In the genomic region with DNA sequence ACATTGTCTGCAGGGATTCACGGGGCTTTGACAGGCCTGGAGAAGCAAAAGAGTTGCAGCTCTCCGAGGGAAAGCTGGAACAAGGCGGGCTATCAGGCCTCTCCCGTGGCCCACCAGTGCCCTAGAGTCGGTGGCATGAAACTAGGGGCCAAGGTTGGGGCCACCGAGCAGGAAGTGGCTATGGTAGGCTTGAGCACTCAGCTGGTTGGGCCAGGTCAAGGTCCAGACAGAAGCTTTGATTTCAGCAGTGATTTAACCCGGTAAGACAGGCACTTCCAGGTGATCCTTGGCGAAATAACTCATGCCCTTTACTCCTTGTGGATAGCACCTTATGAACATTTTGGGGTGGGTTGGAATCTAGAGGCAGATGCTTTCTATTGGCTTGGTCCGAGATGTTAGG, we compare ENCODE assay signal across 21 mouse cellular contexts. TPM values are rescaled to one million over a fixed set of nuclear protein-coding genes. Genes with fewer than 3 reads are reported as not detected.
A peak's percentile ranks its signal among the peaks of the same experiment; 100 is the strongest.
DNase-seq lines count a peak whose midpoint lies in the region; ATAC-seq and TF ChIP-seq lines count a peak whose summit lies in the region.
"Had no signal": no experiment of that assay in that cellular context is flagged by ENCODE, and none has a peak within 500 bp of the region (broad histone marks: within the 10 kb centered on the region; RNA-seq: fewer than 3 reads in every experiment).

No protein-coding gene starts in this region.

- H3K4me3 ChIP-seq in forebrain, embryonic 15.5 days: no peak overlapping the region
- H3K4me3 ChIP-seq in forebrain, embryonic 12.5 days (replicated peaks): no peak overlapping the region
- H3K4me3 ChIP-seq in kidney, adult 2 months (ENCODE audit: insufficient read depth, low read depth, low read length): no peak overlapping the region
- no peak overlapping the region for H3K4me3 ChIP-seq in midbrain, embryonic 13.5 days (replicated peaks)
- H3K4me3 ChIP-seq in midbrain, postnatal 0 days (ENCODE audit: low read depth, low read length): no peak overlapping the region
- H3K4me3 ChIP-seq: embryonic facial prominence, embryonic 15.5 days; erythroblast, embryonic 14.5 days; forebrain, embryonic 10.5 days; heart, embryonic 12.5 days had no signal

- peaks cover 7% of the 10 kb centered on the region for H3K4me1 ChIP-seq in forebrain, embryonic 15.5 days
- H3K4me1 ChIP-seq in forebrain, embryonic 12.5 days: peaks cover 12% of the 10 kb centered on the region
- no peaks in the 10 kb centered on the region for H3K4me1 ChIP-seq in kidney, adult 2 months (ENCODE audit: control insufficient read depth, insufficient read depth, low read length)
- peaks cover 17% of the 10 kb centered on the region for H3K4me1 ChIP-seq in midbrain, embryonic 13.5 days (replicated peaks)
- peaks cover 5% of the 10 kb centered on the region; the same call in 1 of the 2 replicates for H3K4me1 ChIP-seq in midbrain, postnatal 0 days (ENCODE audit: insufficient read depth, low read length)

- H3K27ac ChIP-seq in forebrain, embryonic 15.5 days (replicated peaks): 0 out of 2 replicates have a peak overlapping the region, but pooled peaks have one; percentile 32
- H3K27ac ChIP-seq in forebrain, embryonic 12.5 days: no peak overlapping the region
- H3K27ac ChIP-seq in kidney, adult 2 months (ENCODE audit: insufficient read depth, low read depth, low read length): no peak overlapping the region
- H3K27ac ChIP-seq in midbrain, embryonic 13.5 days: peak overlapping the region; percentile 78
- H3K27ac ChIP-seq in midbrain, postnatal 0 days (ENCODE audit: low read depth, low read length): peak overlapping the region; percentile 65; the same call in 1 of the 2 replicates
- H3K27ac ChIP-seq: embryonic facial prominence, embryonic 15.5 days had no signal

- WGBS in forebrain, embryonic 15.5 days: 89% methylated on average over 9 of the region's 9 CpGs
- 92% methylated on average over 9 of the region's 9 CpGs for WGBS in forebrain, embryonic 12.5 days
- 66% methylated on average over 9 of the region's 9 CpGs for WGBS in kidney, adult 2 months
- WGBS in midbrain, embryonic 13.5 days: 92% methylated on average over 9 of the region's 9 CpGs
- 88% methylated on average over 9 of the region's 9 CpGs for WGBS in midbrain, postnatal 0 days

- no peak overlapping the region for H3K9ac ChIP-seq in forebrain, embryonic 15.5 days (replicated peaks)
- H3K9ac ChIP-seq in forebrain, embryonic 12.5 days: no peak overlapping the region
- H3K9ac ChIP-seq in midbrain, embryonic 13.5 days (replicated peaks): no peak overlapping the region
- H3K9ac ChIP-seq in midbrain, postnatal 0 days (replicated peaks; ENCODE audit: low read length, poor library complexity, severe bottlenecking): no peak overlapping the region
- H3K9ac ChIP-seq: embryonic facial prominence, embryonic 15.5 days; heart, embryonic 12.5 days had no signal

- H3K36me3 ChIP-seq in forebrain, embryonic 15.5 days: no peaks in the 10 kb centered on the region
- H3K36me3 ChIP-seq in forebrain, embryonic 12.5 days (replicated peaks): no peaks in the 10 kb centered on the region
- H3K36me3 ChIP-seq in kidney, adult 2 months (ENCODE audit: control insufficient read depth, insufficient read depth, low read length): no peaks in the 10 kb centered on the region
- no peaks in the 10 kb centered on the region for H3K36me3 ChIP-seq in midbrain, embryonic 13.5 days
- no peaks in the 10 kb centered on the region for H3K36me3 ChIP-seq in midbrain, postnatal 0 days (ENCODE audit: insufficient read depth, low read length)
- H3K36me3 ChIP-seq: embryonic facial prominence, embryonic 15.5 days; forebrain, embryonic 10.5 days; G1E; heart, embryonic 12.5 days had no signal

- no peak overlapping the region for H3K4me2 ChIP-seq in forebrain, embryonic 15.5 days (replicated peaks)
- H3K4me2 ChIP-seq in forebrain, embryonic 12.5 days: no peak overlapping the region
- no peak overlapping the region for H3K4me2 ChIP-seq in midbrain, embryonic 13.5 days (replicated peaks)
- no peak overlapping the region for H3K4me2 ChIP-seq in midbrain, postnatal 0 days (ENCODE audit: low read depth, low read length, poor library complexity, severe bottlenecking)
- H3K4me2 ChIP-seq: embryonic facial prominence, embryonic 15.5 days; heart, embryonic 12.5 days had no signal

- no peaks in the 10 kb centered on the region for H3K27me3 ChIP-seq in forebrain, embryonic 15.5 days
- H3K27me3 ChIP-seq in forebrain, embryonic 12.5 days: no peaks in the 10 kb centered on the region
- H3K27me3 ChIP-seq in kidney, adult 2 months (replicated peaks; ENCODE audit: control insufficient read depth, insufficient read depth, low read length): no peaks in the 10 kb centered on the region
- no peaks in the 10 kb centered on the region for H3K27me3 ChIP-seq in midbrain, embryonic 13.5 days
- H3K27me3 ChIP-seq in midbrain, postnatal 0 days (ENCODE audit: insufficient read depth, low read length): no peaks in the 10 kb centered on the region
- H3K27me3 ChIP-seq: embryonic facial prominence, embryonic 15.5 days; heart, embryonic 12.5 days had no signal

- no peak for TF ChIP-seq CTCF in kidney, adult 2 months (conservative IDR thresholded peaks at IDR 0.05; ENCODE audit: insufficient read depth, insufficient read length, low read depth, low read length)
- TF ChIP-seq CTCF in midbrain, postnatal 0 days (IDR thresholded peaks at IDR 0.05): no peak

- DNase-seq in kidney, adult 2 months: peak; percentile 31
- no peak for DNase-seq in kidney, adult 9 months
- no peak for DNase-seq in midbrain, postnatal 0 days (ENCODE audit: low spot score)
- DNase-seq in gastrocnemius, adult 18-20 months (ENCODE audit: low spot score): no peak
- DNase-seq: adrenal gland, postnatal 10 days; B cell, adult 2 months; cerebellum, adult 11 months; cerebellum, adult 8-10 months; cerebellum, postnatal 14 days; gastrocnemius, postnatal 14 days; heart, postnatal 36 days had no signal

- TF ChIP-seq POLR2A in kidney, adult 2 months (IDR thresholded peaks at IDR 0.05; ENCODE audit: low read depth, low read length): no peak

- no peak for ATAC-seq in forebrain, embryonic 15.5 days (replicated peaks)
- ATAC-seq in forebrain, embryonic 12.5 days (ENCODE audit: low FRiP score): no peak; the same call in 1 of the 2 replicates
- no peak for ATAC-seq in midbrain, embryonic 13.5 days
- ATAC-seq in midbrain, postnatal 0 days (ENCODE audit: low FRiP score): no peak
- ATAC-seq in inflammation-experienced regulatory T-cells, adult 6 months: no peak
- ATAC-seq: CD4-positive, CD25-positive, alpha-beta regulatory T cell, adult 4 months had no signal

- H3K9me3 ChIP-seq in forebrain, embryonic 15.5 days: no peaks in the 10 kb centered on the region
- H3K9me3 ChIP-seq in forebrain, embryonic 12.5 days: no peaks in the 10 kb centered on the region
- H3K9me3 ChIP-seq in midbrain, embryonic 13.5 days: no peaks in the 10 kb centered on the region
- H3K9me3 ChIP-seq in midbrain, postnatal 0 days (ENCODE audit: low read length): no peaks in the 10 kb centered on the region
- H3K9me3 ChIP-seq: embryonic facial prominence, embryonic 15.5 days; forebrain, embryonic 10.5 days had no signal

RNA-seq across cellular contexts. Expression of a gene that starts 16.2 kb away (rescaled TPM):
- polyA plus RNA-seq in forebrain, embryonic 15.5 days (2015; fragmentation: Nextera tagmentation; extraction: Ambion mirVana): 2.2 and 3.0 TPM in 2 replicates
- polyA plus RNA-seq in forebrain, embryonic 12.5 days (2016; fragmentation: Nextera tagmentation; extraction: Ambion mirVana): 1.2 and 1.9 TPM in 2 replicates
- polyA plus RNA-seq in kidney, adult 2 months (2012; rRNA removed): 0.36 and 0.42 TPM in 2 replicates
- 1.5 and 1.7 TPM in 2 replicates for polyA plus RNA-seq in midbrain, embryonic 13.5 days (2015; fragmentation: Nextera tagmentation; extraction: Ambion mirVana)
- total RNA-seq in midbrain, postnatal 0 days (2014; rRNA removed): 4.7 and 6.9 TPM in 2 replicates
- 2.9 and 3.1 TPM in 2 replicates for polyA plus RNA-seq in midbrain, postnatal 0 days (2015; fragmentation: Nextera tagmentation; extraction: Ambion mirVana)
- 1 to 10 TPM in 2 of 3 experiments, not detected in 1; 1.1 to 1.9 TPM for polyA plus RNA-seq in inflammation-experienced regulatory T-cells, adult 6 months (2017; shearing (Covaris generic))
- under 1 TPM in 1 of 2 experiments, not detected in 1; 0.18 TPM for total RNA-seq in gastrocnemius, adult 18-20 months (2021)
- total RNA-seq: gastrocnemius, postnatal 14 days had no signal
- polyA plus RNA-seq: erythroblast, embryonic 14.5 days; G1E had no signal

Comparison
In these comparisons a context has a peak if more than half of its experiments do, and no peak if none do; other contexts are left out.
1. H3K27ac ChIP-seq: peak in forebrain, embryonic 15.5 days (single experiment), midbrain, embryonic 13.5 days (single experiment) and midbrain, postnatal 0 days (single experiment); none in forebrain, embryonic 12.5 days (single experiment) and kidney, adult 2 months (single experiment).